Mouse (Mus musculus) cerebellum, adult 8-10 months (tissue): ENCODE data around the gene Gm20896.
"Not testable (repeated sequence)": the region's sequence is repeated elsewhere in the genome, so short reads cannot be mapped to it uniquely, and the experiment has no call there.

ENCODE experiments used
- DNase-seq: peaks from one replicate; pipeline ENCODE4 v3.0.0; 2022

The Gm20896 gene

DNA sequence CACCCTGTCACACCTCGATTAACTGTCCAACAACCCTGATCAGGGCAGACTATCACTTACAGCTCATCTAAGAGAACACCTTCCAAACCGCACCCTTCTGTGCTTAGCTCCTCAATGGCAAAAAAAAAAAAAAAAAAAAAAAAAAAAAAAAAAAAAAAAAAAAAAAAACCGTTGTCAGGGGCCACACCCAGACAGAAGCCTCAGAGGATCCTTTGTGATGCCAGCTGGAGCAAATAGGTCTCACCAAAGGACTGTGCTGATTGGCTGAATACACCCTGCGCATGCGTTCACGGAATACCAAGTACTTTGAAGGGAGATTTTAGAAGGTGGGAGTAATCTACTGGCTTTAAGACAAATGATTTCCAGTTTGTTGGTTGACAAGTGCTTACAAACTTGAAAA is at the start of gene Gm20896:
Gene Gm20896, minus strand, starts transcription at position 101 of the 400 bp plus-strand sequence.
- not testable (repeated sequence) for DNase-seq
